Mouse (Mus musculus): ENCODE data around the gene Prr7. TPM values are rescaled to one million over a fixed set of nuclear protein-coding genes. Genes with fewer than 3 reads are reported as not detected.
A peak's percentile ranks its signal among the peaks of the same experiment; 100 is the strongest.

The Prr7 gene
- polyA plus RNA-seq, 1 experiment from 2014 or later, result 2.4 TPM

DNA sequence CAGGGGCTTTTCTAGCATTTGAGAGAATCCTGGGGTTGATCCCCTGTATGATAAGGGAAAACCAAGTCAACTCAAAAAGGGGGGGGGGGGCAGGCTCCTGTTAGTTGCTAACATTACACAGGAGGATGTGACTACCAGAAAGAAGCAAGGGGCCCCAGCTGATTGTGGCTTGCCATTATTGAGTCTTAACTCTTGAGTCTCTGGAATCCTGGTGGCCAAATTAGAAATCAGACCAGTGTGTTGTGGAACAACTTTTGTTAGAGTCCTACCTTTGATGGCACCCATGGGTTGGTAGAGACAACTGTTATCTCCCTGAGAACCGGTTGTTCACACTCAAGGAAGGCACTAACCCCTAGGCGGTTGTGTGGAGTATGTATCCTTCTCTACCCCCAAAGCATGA lies 1.1 kb upstream of the Prr7 start:
- Histone ChIP-seq H3K9me3 (ENCODE audit: control insufficient read depth, low read length) (no peaks in the 10 kb centered on the region), H3K27ac (ENCODE audit: low read depth, low read length) (no peak overlapping the region), H3K4me3 (ENCODE audit: low read depth, low read length) (no peak overlapping the region), H3K4me1 (replicated peaks; ENCODE audit: control insufficient read depth, insufficient read depth, low read length) (peaks cover 20% of the 10 kb centered on the region), H3K9ac (ENCODE audit: low read depth, low read length) (no peak overlapping the region), H3K4me2 (replicated peaks; ENCODE audit: low read depth, low read length) (no peak overlapping the region), H3K27me3 (ENCODE audit: control insufficient read depth, insufficient read depth, low read length) (peaks cover 2% of the 10 kb centered on the region; the same call in 1 of the 2 replicates), H3K36me3 (ENCODE audit: control insufficient read depth, insufficient read depth, low read length) (0 out of 2 replicates have a peak, but pooled peaks cover 6% of the 10 kb centered on the region)
- ATAC-seq (ENCODE audit: low FRiP score) (no peak), DNase-seq (ENCODE audit: low spot score) (no peak)
- WGBS, result 46% methylated on average over 2 of the region's 2 CpGs

- 9% methylated on average over 14 of the region's 14 CpGs for WGBS
- H3K4me1 ChIP-seq (replicated peaks; ENCODE audit: control insufficient read depth, insufficient read depth, low read length), result peaks cover 20% of the 10 kb centered on the region
- ATAC-seq (ENCODE audit: low FRiP score), result no peak; the same call in 1 of the 2 replicates
These were observed 554 bp upstream of the Prr7 start for GRCm38 (mm10) chr13:55463399-55464026.

DNA sequence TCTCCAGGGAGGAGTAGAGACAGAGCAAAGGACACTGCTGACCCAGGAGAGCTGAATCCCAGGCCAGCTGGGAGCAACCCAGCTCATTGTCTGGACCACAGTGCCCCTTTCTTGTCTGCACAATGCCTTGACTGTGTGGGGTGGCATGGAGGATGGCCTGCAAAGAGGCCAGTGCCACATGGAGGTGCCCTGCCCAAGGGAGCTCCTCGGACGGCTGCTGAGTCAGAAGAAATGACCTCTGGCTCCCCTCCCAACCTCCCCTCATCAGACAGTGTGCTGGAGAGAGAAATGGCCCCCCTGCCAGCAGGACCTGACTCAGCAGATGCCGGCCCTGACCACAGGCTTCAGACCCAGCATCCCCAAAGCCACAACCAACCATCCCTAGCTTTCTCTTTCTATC lies 1.1 kb downstream of the Prr7 start:
- Histone ChIP-seq H3K27ac (ENCODE audit: low read depth, low read length) (peak overlapping the region; percentile 96), H3K27me3 (ENCODE audit: control insufficient read depth, insufficient read depth, low read length) (peaks cover 2% of the 10 kb centered on the region; the same call in 1 of the 2 replicates), H3K4me2 (replicated peaks; ENCODE audit: low read depth, low read length) (peak overlapping the region; percentile 91), H3K4me1 (replicated peaks; ENCODE audit: control insufficient read depth, insufficient read depth, low read length) (peaks cover 24% of the 10 kb centered on the region), H3K4me3 (ENCODE audit: low read depth, low read length) (peak overlapping the region; percentile 62), H3K9me3 (ENCODE audit: control insufficient read depth, low read length) (no peaks in the 10 kb centered on the region), H3K9ac (ENCODE audit: low read depth, low read length) (peak overlapping the region; percentile 80), H3K36me3 (ENCODE audit: control insufficient read depth, insufficient read depth, low read length) (0 out of 2 replicates have a peak, but pooled peaks cover 2% of the 10 kb centered on the region)
- WGBS, result 10% methylated on average over 3 of the region's 3 CpGs
- ATAC-seq (ENCODE audit: low FRiP score), result peak; percentile 45; the same call in 1 of the 2 replicates
- peak; percentile 58 for DNase-seq (ENCODE audit: low spot score)

More at GRCm38 (mm10) chr13:55463399-55464026, 554 bp upstream of the Prr7 start:
- Histone ChIP-seq H3K4me3 (ENCODE audit: low read depth, low read length) (peak overlapping the region; percentile 62), H3K9ac (ENCODE audit: low read depth, low read length) (peak overlapping the region; percentile 80), H3K27ac (ENCODE audit: low read depth, low read length) (peak overlapping the region; percentile 96), H3K4me2 (replicated peaks; ENCODE audit: low read depth, low read length) (peak overlapping the region; percentile 91), H3K9me3 (ENCODE audit: control insufficient read depth, low read length) (no peaks in the 10 kb centered on the region), H3K36me3 (ENCODE audit: control insufficient read depth, insufficient read depth, low read length) (0 out of 2 replicates have a peak, but pooled peaks cover 6% of the 10 kb centered on the region), H3K27me3 (ENCODE audit: control insufficient read depth, insufficient read depth, low read length) (peaks cover 2% of the 10 kb centered on the region; the same call in 1 of the 2 replicates)
- DNase-seq (ENCODE audit: low spot score), result peak; percentile 34

- ATAC-seq (ENCODE audit: low FRiP score) (no peak), DNase-seq (ENCODE audit: low spot score) (no peak)
- 70% methylated on average over 5 of the region's 5 CpGs for WGBS
- no peaks in the 10 kb centered on the region for H3K9me3 ChIP-seq (ENCODE audit: control insufficient read depth, low read length)
- peaks cover 2% of the 10 kb centered on the region; the same call in 1 of the 2 replicates for H3K27me3 ChIP-seq (ENCODE audit: control insufficient read depth, insufficient read depth, low read length)
- 0 out of 2 replicates have a peak, but pooled peaks cover 1% of the 10 kb centered on the region for H3K36me3 ChIP-seq (ENCODE audit: control insufficient read depth, insufficient read depth, low read length)
- peaks cover 30% of the 10 kb centered on the region for H3K4me1 ChIP-seq (replicated peaks; ENCODE audit: control insufficient read depth, insufficient read depth, low read length)
- H3K9ac ChIP-seq (ENCODE audit: low read depth, low read length), result peak overlapping the region; percentile 80
- 0 out of 2 replicates have a peak overlapping the region, but pooled peaks have one; percentile 6 for H3K4me3 ChIP-seq (ENCODE audit: low read depth, low read length)
- H3K4me2 ChIP-seq (replicated peaks; ENCODE audit: low read depth, low read length), result peak overlapping the region; percentile 91; the same call in 1 of the 2 replicates
- H3K27ac ChIP-seq (ENCODE audit: low read depth, low read length), result peak overlapping the region; percentile 96; the same call in 1 of the 2 replicates
These were observed 1.9 kb downstream of the Prr7 start for GRCm38 (mm10) chr13:55465830-55466440.

- 45% methylated on average over 13 of the region's 13 CpGs for WGBS
- peaks cover 38% of the 10 kb centered on the region for H3K4me1 ChIP-seq (replicated peaks; ENCODE audit: control insufficient read depth, insufficient read depth, low read length)
- peak overlapping the region; percentile 1; the same call in 1 of the 2 replicates for H3K9ac ChIP-seq (ENCODE audit: low read depth, low read length)
- no peaks in the 10 kb centered on the region for H3K36me3 ChIP-seq (ENCODE audit: control insufficient read depth, insufficient read depth, low read length)
- no peak overlapping the region for H3K4me3 ChIP-seq (ENCODE audit: low read depth, low read length)
- no peaks in the 10 kb centered on the region for H3K9me3 ChIP-seq (ENCODE audit: control insufficient read depth, low read length)
- DNase-seq (ENCODE audit: low spot score) (peak; percentile 52), ATAC-seq (ENCODE audit: low FRiP score) (no peak)
- peaks cover 2% of the 10 kb centered on the region; the same call in 1 of the 2 replicates for H3K27me3 ChIP-seq (ENCODE audit: control insufficient read depth, insufficient read depth, low read length)
- H3K27ac ChIP-seq (ENCODE audit: low read depth, low read length), result no peak overlapping the region
- no peak overlapping the region for H3K4me2 ChIP-seq (replicated peaks; ENCODE audit: low read depth, low read length)
These were observed 4.9 kb downstream of the Prr7 start for GRCm38 (mm10) chr13:55468851-55469560.

GRCm38 (mm10) chr13:55470372-55470771 lies 6.3 kb downstream of the Prr7 start:
- Histone ChIP-seq H3K4me3 (ENCODE audit: low read depth, low read length) (no peak overlapping the region), H3K9ac (ENCODE audit: low read depth, low read length) (no peak overlapping the region; the same call in 1 of the 2 replicates), H3K27me3 (ENCODE audit: control insufficient read depth, insufficient read depth, low read length) (peaks cover 2% of the 10 kb centered on the region; the same call in 1 of the 2 replicates), H3K36me3 (ENCODE audit: control insufficient read depth, insufficient read depth, low read length) (0 out of 2 replicates have a peak, but pooled peaks cover 4% of the 10 kb centered on the region), H3K27ac (ENCODE audit: low read depth, low read length) (no peak overlapping the region), H3K4me2 (replicated peaks; ENCODE audit: low read depth, low read length) (no peak overlapping the region), H3K4me1 (replicated peaks; ENCODE audit: control insufficient read depth, insufficient read depth, low read length) (peaks cover 44% of the 10 kb centered on the region), H3K9me3 (ENCODE audit: control insufficient read depth, low read length) (no peaks in the 10 kb centered on the region)
- 55% methylated on average over 9 of the region's 9 CpGs for WGBS
- peak; percentile 43 for DNase-seq (ENCODE audit: low spot score)
- no peak for ATAC-seq (ENCODE audit: low FRiP score)

- Histone ChIP-seq H3K4me2 (replicated peaks; ENCODE audit: low read depth, low read length) (peak overlapping the region; percentile 99), H3K9me3 (ENCODE audit: control insufficient read depth, low read length) (no peaks in the 10 kb centered on the region), H3K4me3 (ENCODE audit: low read depth, low read length) (peak overlapping the region; percentile 49), H3K27me3 (ENCODE audit: control insufficient read depth, insufficient read depth, low read length) (peaks cover 3% of the 10 kb centered on the region; the same call in 1 of the 2 replicates), H3K27ac (ENCODE audit: low read depth, low read length) (peak overlapping the region; percentile 89), H3K9ac (ENCODE audit: low read depth, low read length) (peak overlapping the region; percentile 83), H3K36me3 (ENCODE audit: control insufficient read depth, insufficient read depth, low read length) (peaks cover 9% of the 10 kb centered on the region), H3K4me1 (replicated peaks; ENCODE audit: control insufficient read depth, insufficient read depth, low read length) (peaks cover 42% of the 10 kb centered on the region)
- ATAC-seq (ENCODE audit: low FRiP score), result peak; percentile 65
- WGBS, result 1% methylated on average over 52 of the region's 54 CpGs
- peak; percentile 97 for DNase-seq (ENCODE audit: low spot score)
These were observed 7.2 kb downstream of the Prr7 start for GRCm38 (mm10) chr13:55471156-55471818.

DNA sequence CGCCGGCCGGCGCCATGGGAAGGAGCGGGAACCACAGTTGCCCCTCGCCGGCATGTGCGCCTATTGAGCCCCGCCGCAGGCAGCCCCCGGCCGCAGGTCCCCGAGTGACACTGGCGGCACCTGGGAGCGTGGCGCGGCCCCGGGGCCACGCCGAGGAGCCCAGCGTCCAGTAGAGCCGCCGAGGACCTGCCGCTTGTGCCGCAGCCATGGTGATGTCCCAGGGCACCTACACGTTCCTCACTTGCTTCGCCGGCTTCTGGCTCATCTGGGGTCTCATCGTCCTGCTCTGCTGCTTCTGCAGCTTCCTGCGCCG lies 7.7 kb downstream of the Prr7 start:
- peak overlapping the region; percentile 89 for H3K27ac ChIP-seq (ENCODE audit: low read depth, low read length)
- peak overlapping the region; percentile 99 for H3K4me2 ChIP-seq (replicated peaks; ENCODE audit: low read depth, low read length)
- 0% methylated on average over 28 of the region's 31 CpGs for WGBS
- no peaks in the 10 kb centered on the region for H3K9me3 ChIP-seq (ENCODE audit: control insufficient read depth, low read length)
- peak overlapping the region; percentile 49 for H3K4me3 ChIP-seq (ENCODE audit: low read depth, low read length)
- peaks cover 10% of the 10 kb centered on the region for H3K36me3 ChIP-seq (ENCODE audit: control insufficient read depth, insufficient read depth, low read length)
- DNase-seq (ENCODE audit: low spot score) (no peak), ATAC-seq (ENCODE audit: low FRiP score) (peak; percentile 53)
- H3K4me1 ChIP-seq (replicated peaks; ENCODE audit: control insufficient read depth, insufficient read depth, low read length), result peaks cover 42% of the 10 kb centered on the region
- peak overlapping the region; percentile 83 for H3K9ac ChIP-seq (ENCODE audit: low read depth, low read length)
- H3K27me3 ChIP-seq (ENCODE audit: control insufficient read depth, insufficient read depth, low read length), result peaks cover 4% of the 10 kb centered on the region; the same call in 1 of the 2 replicates

Data from hindbrain, embryonic 11.5 days (tissue).